Mouse (Mus musculus) A20 (cell line): Measurements from ENCODE around the gene Hexim2.

Experiments used
- DNase-seq: peaks from one replicate; pipeline ENCODE4 v3.0.0-alpha.2; 2011; ENCODE audit warnings: low read depth, low spot score

Gene Hexim2

GRCm38 (mm10) chr11:103131701-103132575 is at the start of gene Hexim2:
Gene Hexim2, plus strand, starts transcription at chr11:103132429.
- DNase-seq: peak; percentile 80

- DNase-seq: no peak
These were observed 38.9 kb upstream of the Hexim2 start for GRCm38 (mm10) chr11:103093306-103093705.

GRCm38 (mm10) chr11:103093862-103094833 is 38.1 kb upstream of the Hexim2 start:
- DNase-seq: peak; percentile 26

- no peak for DNase-seq
These were observed 37.0 kb upstream of the Hexim2 start for GRCm38 (mm10) chr11:103095107-103095670.

- no peak for DNase-seq
These were observed 36.4 kb upstream of the Hexim2 start for GRCm38 (mm10) chr11:103095801-103096200.

GRCm38 (mm10) chr11:103096979-103097894 is 35.0 kb upstream of the Hexim2 start:
- no peak for DNase-seq

- DNase-seq: no peak
These were observed 33.6 kb upstream of the Hexim2 start for GRCm38 (mm10) chr11:103098531-103099190.

- DNase-seq: no peak
These were observed 32.8 kb upstream of the Hexim2 start for GRCm38 (mm10) chr11:103099352-103099940.

GRCm38 (mm10) chr11:103100361-103100760 is 31.9 kb upstream of the Hexim2 start:
- peak; percentile 42 for DNase-seq

GRCm38 (mm10) chr11:103101481-103101865 is 30.8 kb upstream of the Hexim2 start, which contains the start of the genes Plcd3 and Acbd4:
Gene Plcd3, minus strand, starts transcription at chr11:103101658.
Gene Acbd4, plus strand, starts transcription at chr11:103101682.
- DNase-seq: no peak

- no peak for DNase-seq
These were observed 30.2 kb upstream of the Hexim2 start for GRCm38 (mm10) chr11:103101866-103102501.

GRCm38 (mm10) chr11:103102725-103103349 is 29.4 kb upstream of the Hexim2 start:
- DNase-seq: peak; percentile 97

- DNase-seq: peak; percentile 36
These were observed 28.6 kb upstream of the Hexim2 start for GRCm38 (mm10) chr11:103103621-103104020.

- no peak for DNase-seq
These were observed 27.8 kb upstream of the Hexim2 start for GRCm38 (mm10) chr11:103104469-103104868.

GRCm38 (mm10) chr11:103105180-103105725 is 27.0 kb upstream of the Hexim2 start:
- no peak for DNase-seq

- DNase-seq: no peak
These were observed 26.4 kb upstream of the Hexim2 start for GRCm38 (mm10) chr11:103105810-103106209.

GRCm38 (mm10) chr11:103106386-103106785 is 25.8 kb upstream of the Hexim2 start:
- DNase-seq: no peak

GRCm38 (mm10) chr11:103111301-103111700 is 20.9 kb upstream of the Hexim2 start:
- DNase-seq: no peak
